In the genomic region with DNA sequence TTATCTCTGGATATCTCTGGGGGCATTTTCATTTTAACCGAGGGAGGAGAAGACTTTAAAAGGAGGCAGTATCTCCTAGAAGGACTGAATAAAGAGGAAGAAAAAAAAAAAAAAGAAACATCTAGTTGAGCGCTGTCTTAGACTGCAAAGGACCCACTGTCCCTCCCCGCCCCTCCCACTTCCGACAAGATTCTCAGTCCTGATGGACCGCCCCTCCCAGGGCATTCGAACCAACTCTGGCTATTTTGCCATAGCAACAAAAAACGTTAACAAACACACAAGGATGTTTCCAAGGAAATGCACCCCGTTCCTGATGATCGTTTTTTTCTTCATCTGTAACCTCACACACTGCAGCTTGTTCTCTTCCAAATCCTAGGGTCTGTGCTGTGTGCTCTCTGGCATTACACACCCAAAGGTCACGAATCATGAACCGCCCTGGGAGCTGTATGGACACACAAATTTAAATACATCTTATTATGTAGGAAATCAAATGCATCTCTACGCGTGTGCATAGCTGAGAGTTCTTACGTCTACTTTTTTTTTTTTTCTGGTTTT, we compare ENCODE assay signal across 15 mouse cellular contexts.
A peak's percentile ranks its signal among the peaks of the same experiment; 100 is the strongest.
DNase-seq lines count a peak whose midpoint lies in the region; ATAC-seq lines count a peak whose summit lies in the region.
"Had no signal": no experiment of that assay in that cellular context is flagged by ENCODE, and none has a peak within 500 bp of the region (broad histone marks: within the 10 kb centered on the region; RNA-seq: fewer than 3 reads in every experiment).

No protein-coding gene starts in this region.

- H3K4me1 ChIP-seq in heart, embryonic 12.5 days (replicated peaks) = peaks cover 5% of the 10 kb centered on the region
- 0 out of 2 replicates have a peak, but pooled peaks cover 5% of the 10 kb centered on the region for H3K4me1 ChIP-seq in kidney, embryonic 15.5 days
- H3K4me1 ChIP-seq: limb, embryonic 15.5 days had no signal

- no peaks in the 10 kb centered on the region for H3K36me3 ChIP-seq in heart, embryonic 12.5 days
- H3K36me3 ChIP-seq in kidney, embryonic 15.5 days = no peaks in the 10 kb centered on the region
- H3K36me3 ChIP-seq: forebrain, embryonic 12.5 days; limb, embryonic 15.5 days; midbrain, embryonic 10.5 days had no signal

- H3K4me3 ChIP-seq in heart, embryonic 12.5 days = no peak overlapping the region
- no peak overlapping the region for H3K4me3 ChIP-seq in kidney, embryonic 15.5 days (replicated peaks)
- H3K4me3 ChIP-seq: forebrain, embryonic 12.5 days; limb, embryonic 15.5 days; midbrain, embryonic 10.5 days had no signal

- 46% methylated on average over 14 of the region's 14 CpGs for WGBS in heart, embryonic 12.5 days
- 66% methylated on average over 14 of the region's 14 CpGs for WGBS in kidney, embryonic 15.5 days

- H3K27ac ChIP-seq in heart, embryonic 12.5 days (ENCODE audit: poor library complexity, severe bottlenecking) = no peak overlapping the region
- H3K27ac ChIP-seq in kidney, embryonic 15.5 days = no peak overlapping the region
- H3K27ac ChIP-seq: forebrain, embryonic 12.5 days; kidney, postnatal 0 days; limb, embryonic 15.5 days had no signal

- 0 out of 2 replicates have a peak, but pooled peaks cover 2% of the 10 kb centered on the region for H3K9me3 ChIP-seq in heart, embryonic 12.5 days (replicated peaks)
- H3K9me3 ChIP-seq in kidney, embryonic 15.5 days (replicated peaks) = no peaks in the 10 kb centered on the region
- H3K9me3 ChIP-seq: forebrain, embryonic 12.5 days; limb, embryonic 15.5 days had no signal

- H3K9ac ChIP-seq in heart, embryonic 12.5 days = no peak overlapping the region
- no peak overlapping the region for H3K9ac ChIP-seq in kidney, embryonic 15.5 days
- H3K9ac ChIP-seq: forebrain, embryonic 12.5 days; limb, embryonic 15.5 days had no signal

- H3K4me2 ChIP-seq in heart, embryonic 12.5 days = peak overlapping the region; percentile 31; the same call in 1 of the 2 replicates
- no peak overlapping the region for H3K4me2 ChIP-seq in kidney, embryonic 15.5 days
- H3K4me2 ChIP-seq: forebrain, embryonic 12.5 days; limb, embryonic 15.5 days had no signal

- no peak for ATAC-seq in heart, embryonic 12.5 days (ENCODE audit: insufficient number of reproducible peaks, low FRiP score)
- ATAC-seq in kidney, embryonic 15.5 days (replicated peaks; ENCODE audit: low FRiP score) = no peak
- ATAC-seq: CD4-positive, CD25-positive, alpha-beta regulatory T cell, adult 4 months; hindbrain, embryonic 16.5 days had no signal

- no peak for DNase-seq in heart, adult 8-10 months (ENCODE audit: low spot score)
- DNase-seq in R1 (ENCODE audit: low read depth, low spot score) = peak; percentile 76
- DNase-seq in heart, postnatal 4 days = peak; percentile 10
- peak; percentile 6 for DNase-seq in skeletal muscle tissue, adult 2 months (ENCODE audit: low read depth, low spot score)
- no peak for DNase-seq in spleen, adult 12 weeks (ENCODE audit: low spot score)
- DNase-seq: cerebellum, adult 9-11 months; thymus, postnatal 36 days had no signal

- H3K27me3 ChIP-seq in heart, embryonic 12.5 days (replicated peaks) = no peaks in the 10 kb centered on the region
- H3K27me3 ChIP-seq in kidney, embryonic 15.5 days = no peaks in the 10 kb centered on the region
- H3K27me3 ChIP-seq: forebrain, embryonic 12.5 days; limb, embryonic 15.5 days had no signal

Comparison
In these comparisons a context has a peak if more than half of its experiments do, and no peak if none do; other contexts are left out.
1. DNase-seq: peak in R1 (single experiment), heart, postnatal 4 days (single experiment) and skeletal muscle tissue, adult 2 months (single experiment); none in heart, adult 8-10 months (single experiment) and spleen, adult 12 weeks (single experiment).